Mouse (Mus musculus) CD4-positive naive resting alpha-beta T cell, adult 57 days (primary cell): Measurements from ENCODE around the gene Sprr2h. TPM values are rescaled to one million over a fixed set of nuclear protein-coding genes. Genes with fewer than 3 reads are reported as not detected.

ENCODE experiments used
- total RNA-seq: library from RNA; stranded (reverse); gene quantifications from one replicate; pipeline ENCODE4 v1.2.4, GENCODE M21; 2023

Gene Sprr2h
- total RNA-seq = not detected

DNA sequence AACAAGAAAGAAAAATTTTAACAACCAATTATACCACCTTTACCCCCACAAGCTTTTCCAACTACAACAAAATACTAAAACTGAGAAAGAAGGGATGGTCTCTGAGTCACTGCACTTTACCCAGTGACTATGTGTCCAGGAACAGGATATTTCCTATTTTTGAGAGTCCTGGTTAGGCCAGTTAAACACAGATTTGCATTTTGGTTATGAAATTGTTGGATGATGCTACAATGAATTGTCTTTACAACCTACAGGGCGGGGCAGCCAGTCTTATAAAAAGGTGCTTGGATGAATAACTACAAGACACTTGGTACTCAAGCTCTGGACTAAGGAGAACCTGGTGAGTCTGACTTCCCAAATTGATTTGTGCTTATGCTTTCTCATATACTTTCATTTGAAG is at the start of gene Sprr2h:
Sprr2h (plus strand) TSS at position 301 of the 400 bp plus-strand sequence.

DNA sequence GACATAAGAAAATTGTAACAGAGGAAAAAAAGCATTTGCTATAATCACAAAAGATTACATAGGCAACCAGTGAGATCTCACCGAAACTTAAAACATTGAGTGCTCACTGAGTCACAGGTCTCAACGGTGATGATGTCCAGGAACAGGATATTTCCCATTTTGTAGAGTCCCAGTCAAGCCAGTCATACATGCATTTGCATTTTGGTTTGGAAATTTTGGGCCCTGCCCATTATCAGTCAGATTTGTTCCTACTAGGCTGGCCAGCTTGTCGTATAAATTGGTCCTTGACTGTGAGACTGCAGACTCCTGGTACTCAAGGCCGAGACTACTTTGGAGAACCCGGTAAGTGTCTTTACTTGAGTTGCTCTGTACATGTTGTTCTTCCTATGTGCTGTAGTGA is 46.6 kb upstream of the Sprr2h start, which contains the start of gene Sprr2d:
Sprr2d (plus strand) TSS at position 301 of the 400 bp plus-strand sequence.

DNA sequence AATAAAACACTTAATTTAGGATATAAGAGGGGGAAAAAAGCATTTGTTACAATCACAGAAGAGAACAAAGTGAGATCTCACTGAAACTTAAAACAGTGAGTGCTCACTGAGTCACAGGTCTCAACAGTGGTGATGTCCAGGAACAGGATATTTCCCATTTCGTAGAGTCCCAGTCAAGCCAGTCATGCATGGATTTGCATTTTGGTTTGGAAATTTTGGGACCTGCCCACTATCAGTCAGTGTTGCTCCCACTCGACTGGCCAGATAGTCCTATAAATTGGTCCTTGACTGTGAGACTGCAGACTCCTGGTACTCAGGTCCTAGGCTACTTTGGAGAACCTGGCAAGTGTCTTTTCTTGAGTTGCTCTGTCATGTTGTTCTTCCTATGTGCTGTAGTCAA is 33.6 kb upstream of the Sprr2h start, which contains the start of gene Sprr2e:
Sprr2e (plus strand) TSS at position 301 of the 400 bp plus-strand sequence.

GRCm38 (mm10) chr3:92364887-92365286 is 20.6 kb upstream of the Sprr2h start, which contains the start of gene Sprr2f:
Sprr2f (plus strand) TSS chr3:92365187.

DNA sequence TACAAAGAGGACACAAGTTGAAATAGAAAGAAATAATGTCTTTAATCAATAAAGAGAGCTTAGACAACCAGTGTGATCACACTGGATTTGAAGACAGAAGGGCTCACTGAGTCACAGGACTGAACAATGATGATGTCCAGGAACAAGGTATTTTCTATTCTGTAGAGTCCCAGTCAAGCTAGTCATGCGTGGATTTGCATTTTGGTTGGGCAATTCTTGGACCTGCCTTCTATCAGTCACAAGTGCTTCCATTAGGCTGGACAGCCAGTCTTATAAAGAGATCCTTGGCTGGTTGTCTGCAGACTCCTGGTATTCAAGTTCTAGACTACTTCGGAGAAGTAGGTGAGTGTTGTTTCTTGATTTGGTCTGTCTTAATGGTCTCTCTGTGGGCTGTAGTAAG is 22.2 kb downstream of the Sprr2h start, which contains the start of gene Sprr2i:
Sprr2i (plus strand) TSS at position 301 of the 400 bp plus-strand sequence.

GRCm38 (mm10) chr3:92417782-92418181 is 32.3 kb downstream of the Sprr2h start, which contains the start of gene Sprr2j-ps:
Sprr2j-ps (plus strand) TSS chr3:92418082.

GRCm38 (mm10) chr3:92429323-92429722 is 43.8 kb downstream of the Sprr2h start, which contains the start of gene Gm9774:
Gm9774 (minus strand) TSS chr3:92429423.

GRCm38 (mm10) chr3:92432282-92432681 is 46.8 kb downstream of the Sprr2h start, which contains the start of gene Sprr2k:
Sprr2k (plus strand) TSS chr3:92432582.

Other genes starting within 250 kb of the Sprr2h start
- gene Lelp1, start 242.9 kb upstream of the Sprr2h start, total RNA-seq = not detected
- not detected for gene Sprr2a1, start 169.9 kb upstream of the Sprr2h start, total RNA-seq
- not detected for gene Sprr2a2, start 169.8 kb upstream of the Sprr2h start, total RNA-seq
- gene Sprr2a3, start 100.3 kb upstream of the Sprr2h start, total RNA-seq = not detected
- not detected for gene Sprr2b, start 69.1 kb upstream of the Sprr2h start, total RNA-seq
- gene Sprr2d, start 46.5 kb upstream of the Sprr2h start, total RNA-seq = not detected
- gene Sprr2e, start 33.5 kb upstream of the Sprr2h start, total RNA-seq = not detected
- gene Sprr2f, start 20.5 kb upstream of the Sprr2h start, total RNA-seq = not detected
- not detected for gene Sprr2i, start 22.3 kb downstream of the Sprr2h start, total RNA-seq
- gene Sprr2j-ps, start 32.4 kb downstream of the Sprr2h start, total RNA-seq = not detected
- gene Gm9774, start 43.7 kb downstream of the Sprr2h start, total RNA-seq = 4.4 TPM
- gene Sprr2k, start 46.9 kb downstream of the Sprr2h start, total RNA-seq = not detected
- gene Sprr1b, start 53.1 kb downstream of the Sprr2h start, total RNA-seq = not detected
- gene Sprr3, start 73.0 kb downstream of the Sprr2h start, total RNA-seq = not detected
- gene Sprr1a, start 100.2 kb downstream of the Sprr2h start, total RNA-seq = not detected
- gene Sprr4, start 114.8 kb downstream of the Sprr2h start, total RNA-seq = not detected
- not detected for gene 2310046K23Rik, start 148.8 kb downstream of the Sprr2h start, total RNA-seq
- not detected for gene Ivl, start 188.1 kb downstream of the Sprr2h start, total RNA-seq
- gene Smcp, start 203.3 kb downstream of the Sprr2h start, total RNA-seq = not detected
- gene 2210017I01Rik, start 221.8 kb downstream of the Sprr2h start, total RNA-seq = not detected
- gene Lce6a, start 236.0 kb downstream of the Sprr2h start, total RNA-seq = not detected